Mouse (Mus musculus) C2C12 (cell line): ENCODE data around the gene Cdk1.

ENCODE experiments used
- CTCF ChIP-seq: IDR thresholded peaks from one replicate; pipeline ENCODE4 v1.5.1; 2011; ENCODE audit not compliant: control insufficient read depth, insufficient read depth, insufficient read length
- MYOG ChIP-seq: IDR thresholded peaks from one replicate; pipeline ENCODE4 v1.6.1; 2011; ENCODE audit not compliant: control insufficient read depth, insufficient read length; ENCODE audit errors: extremely low read depth
- USF1 ChIP-seq: IDR thresholded peaks from one replicate; pipeline ENCODE4 v1.6.1; 2011; ENCODE audit warnings: low read depth, mild to moderate bottlenecking, control low read depth, moderate library complexity

DNA sequence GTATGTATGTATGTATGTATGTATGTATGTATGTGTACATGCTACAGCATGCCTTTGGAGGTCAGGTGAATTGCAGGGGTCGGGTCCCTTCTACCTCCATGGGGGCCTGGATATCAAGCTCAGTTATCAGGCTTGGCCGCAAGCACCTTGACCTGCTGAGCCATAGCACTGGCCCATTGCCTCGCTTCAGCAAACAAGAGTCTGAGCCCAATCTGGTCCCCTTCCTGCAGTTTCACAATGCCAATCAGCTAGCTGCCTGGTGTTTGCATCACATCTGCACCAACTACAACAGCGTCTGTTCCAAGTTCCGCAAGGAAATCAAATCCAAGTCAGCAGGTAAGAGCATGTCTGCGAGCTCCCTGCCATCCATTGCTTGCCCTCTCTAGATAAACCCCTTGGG lies 64.0 kb downstream of the Cdk1 start:
- TF ChIP-seq CTCF (no peak), USF1 (no peak), MYOG (no peak)
